Mouse (Mus musculus): ENCODE data around the gene Filip1l.

The Filip1l gene

DNA sequence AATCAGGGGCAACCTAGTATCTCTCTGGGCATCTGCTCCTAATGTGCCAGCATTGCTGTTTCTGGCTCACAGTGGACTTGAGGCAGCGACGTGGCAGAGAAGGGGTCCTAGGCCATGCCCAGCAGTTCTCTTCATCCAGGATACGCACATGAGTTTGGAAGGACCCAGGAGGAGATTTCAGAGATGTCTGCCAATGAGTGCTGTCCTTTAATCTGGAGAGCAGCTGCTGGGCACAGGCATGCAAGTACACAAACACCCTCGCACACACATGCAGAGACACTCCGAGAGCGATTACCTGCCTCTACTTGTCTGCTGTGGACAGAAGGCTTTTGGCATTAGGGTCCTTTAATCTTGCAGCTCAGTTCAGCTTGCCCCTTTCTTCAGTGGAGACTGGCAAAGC lies at the start of gene Filip1l:
Gene Filip1l (plus strand): TSS at position 343 of the 400 bp plus-strand sequence.
- no peak for DNase-seq (ENCODE audit: low read depth, low spot score)

DNA sequence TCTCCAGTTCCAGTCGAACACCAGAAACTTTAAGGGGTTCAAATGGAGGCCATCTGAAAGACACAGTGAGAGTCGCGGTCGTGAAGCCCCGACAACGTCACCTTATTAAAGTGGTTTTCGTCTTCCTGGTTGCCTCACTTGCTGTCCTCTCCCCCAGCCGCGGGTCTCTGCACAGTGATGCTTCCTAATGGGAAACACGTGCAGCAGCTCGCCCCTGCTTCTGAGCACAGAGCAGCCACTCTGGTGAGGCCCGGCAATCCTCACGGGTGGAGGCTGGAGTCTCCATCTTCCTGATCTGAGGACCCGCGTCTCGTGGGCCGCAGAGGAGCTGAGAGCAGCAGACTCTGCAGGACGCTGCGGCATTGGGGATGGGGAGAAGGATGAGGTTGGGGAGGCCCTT lies 49.2 kb upstream of the Filip1l start:
- DNase-seq (ENCODE audit: low read depth, low spot score) = no peak

DNA sequence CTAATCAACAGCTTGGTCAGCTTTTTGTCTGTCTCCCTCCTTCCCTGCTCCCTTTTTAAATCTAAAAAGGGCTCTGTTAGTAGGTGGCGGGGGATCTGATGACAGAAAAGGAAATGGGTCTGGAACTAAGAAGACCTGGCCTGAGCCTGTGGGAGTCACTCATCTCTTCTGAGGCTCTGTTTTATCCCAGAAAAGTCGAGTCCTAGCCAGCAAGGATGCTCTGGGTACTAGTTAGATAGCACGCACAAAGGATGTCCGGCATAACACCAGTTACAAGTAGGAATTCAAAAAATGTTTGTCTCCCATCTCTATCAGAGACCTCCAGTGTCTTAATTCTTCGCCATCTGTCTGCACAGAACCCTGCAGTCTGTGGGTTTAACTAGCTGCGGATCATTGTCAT lies 47.4 kb upstream of the Filip1l start:
- no peak for DNase-seq (ENCODE audit: low read depth, low spot score)

DNA sequence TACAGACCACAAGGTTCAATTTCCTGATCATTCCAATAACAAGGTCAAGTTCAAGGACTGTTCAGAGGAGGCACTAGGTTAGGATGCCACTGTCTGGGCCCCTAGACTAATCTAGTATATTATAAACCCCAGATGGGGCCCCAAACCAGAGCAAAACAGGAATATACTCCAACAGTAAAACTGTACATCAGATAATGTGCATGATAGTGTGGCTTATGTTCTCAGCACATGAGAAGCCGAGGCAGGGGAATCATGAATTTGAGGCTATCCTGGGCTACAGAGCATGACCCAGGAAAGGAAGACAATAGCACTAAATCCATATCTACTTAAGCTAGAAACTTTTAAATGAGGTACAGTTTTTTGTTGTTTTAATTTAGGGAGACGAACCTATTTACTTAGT lies 40.8 kb upstream of the Filip1l start:
- no peak for DNase-seq (ENCODE audit: low read depth, low spot score)

DNA sequence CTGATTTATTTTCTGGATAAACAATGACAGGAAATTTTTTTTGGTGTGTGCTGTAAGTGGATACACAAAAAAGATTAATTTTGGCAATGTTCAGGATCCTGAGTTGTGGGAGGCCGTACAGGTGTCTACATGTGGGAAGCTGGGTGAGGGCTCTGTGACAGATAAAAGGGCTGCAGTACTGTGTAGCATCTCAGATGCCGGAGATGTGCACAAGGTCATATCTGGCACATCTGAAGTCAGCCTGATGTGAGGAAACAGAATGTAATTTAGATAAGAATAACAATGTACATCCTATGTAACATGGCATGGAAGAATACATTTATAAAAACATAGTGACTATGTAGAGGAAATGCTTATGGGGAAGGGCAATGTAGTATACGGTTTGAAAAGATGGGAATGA lies 39.4 kb upstream of the Filip1l start:
- DNase-seq (ENCODE audit: low read depth, low spot score) = no peak

DNA sequence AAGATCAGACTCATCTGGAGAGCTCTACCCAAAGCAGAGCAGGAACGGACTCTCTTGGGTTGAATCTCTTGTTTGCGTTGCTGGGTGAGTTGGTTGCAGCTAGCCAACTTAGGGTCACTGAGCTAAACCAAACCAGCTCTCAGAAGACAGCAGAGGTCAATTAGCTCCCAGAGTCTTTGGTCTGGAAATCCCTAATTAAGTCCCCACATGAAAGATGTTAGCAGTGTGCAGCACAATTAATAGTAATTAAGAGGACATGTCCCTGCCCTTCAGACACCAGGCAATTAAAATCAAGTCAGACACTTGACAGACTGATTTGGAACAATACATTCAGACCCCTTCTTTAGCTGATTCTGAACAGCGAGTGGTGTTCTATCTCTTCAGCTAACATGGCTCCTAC lies 38.7 kb upstream of the Filip1l start:
- DNase-seq (ENCODE audit: low read depth, low spot score) = no peak

DNA sequence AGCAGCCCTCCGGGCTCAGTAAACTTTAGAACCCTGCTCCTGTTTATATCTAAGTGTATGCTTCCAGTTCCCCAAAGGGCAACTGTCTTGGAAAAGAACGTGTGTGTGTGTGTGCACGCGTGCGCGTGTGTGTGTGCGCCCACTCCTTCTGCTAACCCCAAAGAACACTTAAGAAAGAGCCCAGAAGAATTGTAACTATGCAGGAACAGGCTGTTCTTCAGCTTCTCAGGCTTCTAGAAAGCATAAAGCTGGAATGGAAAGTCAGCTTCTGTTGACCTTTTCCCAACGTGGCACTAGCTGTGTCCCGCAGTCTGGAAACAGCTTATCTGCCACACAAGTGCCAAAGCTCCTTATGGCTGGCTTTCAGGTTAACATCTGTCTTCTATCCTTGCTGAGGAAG lies 37.9 kb upstream of the Filip1l start:
- no peak for DNase-seq (ENCODE audit: low read depth, low spot score)

DNA sequence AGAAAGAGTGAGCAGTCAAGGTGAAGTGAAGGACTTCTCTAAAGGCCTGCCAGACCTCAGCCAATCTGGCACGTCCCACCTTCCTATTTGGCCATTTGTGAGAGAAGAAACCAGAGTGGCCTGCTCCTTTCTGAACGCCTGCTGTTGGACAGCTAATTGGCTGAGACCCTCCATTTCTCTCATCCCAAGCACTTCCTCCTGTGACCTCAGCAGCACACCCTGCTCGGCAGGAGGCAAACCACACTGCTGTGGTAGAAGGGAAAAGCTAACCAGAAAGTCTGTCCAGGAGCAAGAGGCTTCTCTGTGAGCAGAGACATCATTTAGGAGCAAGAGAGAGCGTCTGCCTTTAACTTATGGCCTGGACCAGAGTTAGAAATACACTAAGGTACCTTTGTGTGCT lies 35.8 kb upstream of the Filip1l start:
- no peak for DNase-seq (ENCODE audit: low read depth, low spot score)

DNA sequence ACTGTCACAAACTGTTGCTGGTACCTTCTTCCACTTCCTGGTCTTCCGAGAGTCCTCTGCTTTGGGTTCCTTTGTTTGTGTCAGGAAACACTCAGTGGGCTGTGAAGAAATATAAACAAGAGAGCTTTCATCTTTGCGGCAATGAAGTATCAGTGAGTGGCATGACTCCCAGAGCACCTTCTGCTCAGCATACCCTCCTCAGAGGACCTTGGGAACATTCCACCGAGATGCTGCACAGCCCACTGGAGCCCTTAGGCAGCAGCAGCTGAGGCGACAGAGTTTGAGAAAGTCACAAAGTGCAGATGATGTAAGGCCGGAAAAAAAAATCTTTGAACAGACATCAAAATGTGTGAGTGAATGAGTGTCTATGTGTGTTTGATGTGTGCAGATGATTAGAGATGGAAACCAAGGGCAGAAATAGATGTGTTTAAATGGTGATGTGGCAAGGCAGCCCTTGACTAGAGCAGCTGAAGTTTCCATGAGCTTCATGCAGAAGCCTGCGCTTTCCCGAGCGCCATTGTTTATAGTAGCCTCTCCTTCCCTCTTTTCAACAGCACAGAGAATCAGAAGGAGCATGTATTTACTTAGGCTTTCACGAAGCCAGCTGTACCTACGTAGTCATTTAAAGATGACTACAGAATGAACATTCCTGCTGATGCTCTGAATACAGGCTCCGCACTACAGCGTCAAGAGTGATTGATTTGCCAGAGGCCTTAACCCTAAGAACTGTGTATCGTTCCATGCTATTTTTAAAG lies 34.8 kb upstream of the Filip1l start:
- DNase-seq (ENCODE audit: low read depth, low spot score) = no peak

DNA sequence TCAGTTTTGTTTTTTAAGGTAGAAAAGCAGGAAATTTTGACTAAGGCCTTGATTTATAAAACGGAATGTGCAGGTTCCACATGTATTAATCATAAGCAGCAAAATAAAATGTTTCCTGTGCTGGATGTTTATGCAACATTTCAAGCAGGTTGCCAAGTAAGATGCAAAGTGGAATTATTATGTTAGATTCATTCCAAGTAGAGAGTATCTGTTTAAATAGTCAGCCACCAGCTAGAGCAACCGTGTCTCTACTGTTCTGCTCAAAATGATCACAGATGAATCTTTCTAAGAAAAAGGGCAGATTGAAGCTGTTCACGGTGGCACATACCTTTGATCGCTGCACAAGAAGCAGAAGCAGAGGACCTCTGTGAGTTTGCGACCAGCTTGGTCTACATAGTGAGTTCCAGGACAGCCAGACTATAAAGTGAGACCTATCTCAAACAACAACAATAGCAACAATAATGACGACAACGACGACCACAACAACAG lies 34.2 kb upstream of the Filip1l start:
- DNase-seq (ENCODE audit: low read depth, low spot score) = no peak

DNA sequence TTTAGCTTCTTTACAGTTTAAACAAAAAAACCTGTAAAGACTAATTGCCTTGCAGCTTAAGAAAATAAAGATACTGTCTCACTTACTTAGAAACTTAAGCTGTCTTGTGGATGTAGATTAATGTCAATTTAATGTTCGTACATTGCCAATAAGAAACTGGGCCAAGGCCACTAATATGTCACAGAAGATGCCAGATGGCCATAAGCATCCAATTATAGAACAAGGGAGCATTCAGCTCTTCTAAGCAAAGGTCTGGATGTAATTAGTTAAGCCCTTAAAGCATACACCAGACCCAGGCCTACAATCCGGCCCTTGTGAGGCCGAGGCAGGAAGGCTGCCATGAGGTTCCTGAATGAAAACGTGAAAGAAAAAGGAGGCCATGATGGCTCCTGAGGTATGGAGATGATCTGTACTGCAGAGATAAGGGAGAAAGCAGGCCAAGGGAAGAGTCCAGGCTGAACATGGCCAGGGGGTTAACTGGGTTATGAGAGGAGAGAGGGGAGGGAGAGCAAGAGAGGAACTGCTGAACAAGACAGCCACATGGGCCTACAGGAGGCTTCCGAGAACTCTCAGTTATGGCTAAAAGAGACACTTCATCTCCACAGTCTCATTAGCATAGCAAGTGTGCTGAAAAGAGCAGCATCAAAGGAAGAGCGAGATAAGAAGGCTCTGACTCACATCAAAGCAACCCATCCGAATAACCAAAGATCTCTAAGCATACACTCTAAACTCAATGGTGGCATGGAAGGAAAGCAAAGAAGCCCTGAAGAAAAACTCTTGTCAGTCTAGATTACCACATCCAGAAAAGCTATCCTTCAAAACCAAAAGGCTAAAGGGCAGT lies 33.4 kb upstream of the Filip1l start:
- no peak for DNase-seq (ENCODE audit: low read depth, low spot score)

DNA sequence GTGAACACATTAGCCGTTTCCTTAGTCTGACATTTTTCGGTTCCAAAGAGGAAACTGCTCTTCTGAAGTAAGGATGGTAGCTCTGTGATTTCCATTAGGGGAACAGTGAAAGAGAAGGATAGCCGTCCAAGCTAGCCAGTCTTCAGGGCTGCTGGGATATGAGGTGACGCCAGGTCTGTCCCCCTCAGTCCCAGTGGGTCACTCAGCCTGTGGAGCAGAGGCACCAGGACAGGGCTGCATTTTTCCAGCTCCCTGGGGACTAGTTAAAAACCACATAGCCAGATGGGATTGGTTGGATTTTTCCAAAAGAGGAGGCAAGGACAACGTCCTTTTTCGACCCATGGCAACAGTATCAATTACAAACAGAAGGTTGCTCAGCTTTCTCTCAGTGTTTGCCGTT lies 25.9 kb upstream of the Filip1l start:
- no peak for DNase-seq (ENCODE audit: low read depth, low spot score)

DNA sequence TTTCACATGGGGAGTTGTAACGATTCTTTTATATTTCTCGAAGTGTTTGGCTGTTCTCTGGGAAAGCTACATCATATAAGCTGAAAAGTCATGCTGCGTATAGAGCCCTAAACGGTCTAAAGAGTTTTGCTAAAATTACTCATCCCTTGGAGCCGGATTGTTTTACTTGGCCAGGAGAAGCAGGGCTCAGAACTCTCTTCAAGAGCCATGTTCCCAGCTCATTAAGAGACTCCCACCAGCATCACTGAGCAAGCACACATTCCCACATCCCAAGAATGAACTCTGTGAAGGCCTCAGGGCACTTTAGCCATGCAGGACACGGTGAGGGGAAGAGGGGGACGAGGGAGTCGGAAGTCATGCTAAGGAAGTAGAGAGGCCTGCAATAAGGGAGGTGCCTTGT lies 23.9 kb upstream of the Filip1l start:
- no peak for DNase-seq (ENCODE audit: low read depth, low spot score)

DNA sequence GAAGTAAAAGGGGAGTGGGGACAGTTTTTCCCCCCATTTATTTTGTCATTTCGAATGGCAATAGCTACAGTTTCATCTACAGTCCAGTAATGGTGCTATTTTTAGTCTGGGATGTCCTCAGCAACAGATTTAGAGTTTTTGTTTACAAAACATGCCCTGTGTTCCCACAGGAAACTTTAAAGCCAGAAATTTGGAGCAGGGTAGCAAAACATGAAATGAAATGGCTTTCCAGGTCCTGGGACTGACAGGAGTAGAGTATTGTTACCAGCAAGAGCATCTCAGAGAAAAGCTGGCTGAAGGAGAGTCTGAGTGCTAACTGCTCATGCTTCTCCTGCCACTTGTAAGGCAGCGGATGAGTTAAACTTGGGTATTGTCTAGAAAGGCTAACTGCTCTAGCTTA lies 22.8 kb upstream of the Filip1l start:
- DNase-seq (ENCODE audit: low read depth, low spot score) = no peak

DNA sequence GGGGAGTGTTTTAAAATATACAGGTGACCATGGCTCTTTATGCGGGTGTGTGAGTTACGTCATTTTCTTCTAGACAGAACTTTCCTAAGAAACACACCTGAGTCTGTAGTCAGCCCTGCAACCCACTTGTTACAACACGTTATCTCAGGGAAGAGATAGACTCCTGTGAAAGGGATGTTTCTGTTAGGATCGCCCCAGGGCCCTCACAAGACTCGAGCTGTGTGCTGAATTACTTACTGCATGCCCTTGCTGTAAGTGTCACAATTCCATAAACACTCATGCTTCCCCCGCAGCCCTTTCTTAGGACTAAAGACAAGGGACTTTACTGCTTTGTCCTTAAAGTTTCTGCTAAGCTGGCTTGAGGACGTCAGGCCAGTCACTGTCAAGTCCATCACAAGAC lies 20.6 kb upstream of the Filip1l start:
- DNase-seq (ENCODE audit: low read depth, low spot score) = no peak

DNA sequence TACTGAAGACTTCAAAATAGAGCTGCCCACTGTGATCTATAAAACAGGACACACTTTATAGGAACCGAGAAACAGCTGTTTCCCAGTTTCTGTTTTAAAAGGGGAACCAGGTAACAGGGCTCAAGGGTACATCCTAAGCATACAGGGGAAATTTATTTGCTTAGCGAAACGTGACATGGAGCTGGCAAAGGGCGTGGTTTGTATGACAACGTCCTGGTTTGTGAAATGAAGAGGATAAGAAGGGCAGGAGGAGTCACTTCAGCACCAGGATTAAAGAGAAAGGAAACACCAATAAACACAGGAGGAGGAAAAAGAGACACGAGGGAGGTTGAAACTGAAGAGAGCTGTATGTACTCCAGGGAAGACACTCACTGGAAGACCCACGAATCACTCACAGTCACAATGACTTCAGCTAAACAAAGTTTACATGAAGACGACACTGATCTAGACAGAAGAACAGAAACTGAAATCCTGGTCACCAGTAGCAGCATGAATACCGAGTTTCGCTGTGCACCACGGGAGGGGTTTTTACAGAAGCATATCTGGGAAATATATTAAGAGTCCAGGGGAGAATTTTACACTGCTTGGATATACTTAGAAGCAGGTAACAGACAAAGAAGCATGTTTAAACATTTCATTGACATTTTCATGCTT lies 16.0 kb upstream of the Filip1l start:
- no peak for DNase-seq (ENCODE audit: low read depth, low spot score)

DNA sequence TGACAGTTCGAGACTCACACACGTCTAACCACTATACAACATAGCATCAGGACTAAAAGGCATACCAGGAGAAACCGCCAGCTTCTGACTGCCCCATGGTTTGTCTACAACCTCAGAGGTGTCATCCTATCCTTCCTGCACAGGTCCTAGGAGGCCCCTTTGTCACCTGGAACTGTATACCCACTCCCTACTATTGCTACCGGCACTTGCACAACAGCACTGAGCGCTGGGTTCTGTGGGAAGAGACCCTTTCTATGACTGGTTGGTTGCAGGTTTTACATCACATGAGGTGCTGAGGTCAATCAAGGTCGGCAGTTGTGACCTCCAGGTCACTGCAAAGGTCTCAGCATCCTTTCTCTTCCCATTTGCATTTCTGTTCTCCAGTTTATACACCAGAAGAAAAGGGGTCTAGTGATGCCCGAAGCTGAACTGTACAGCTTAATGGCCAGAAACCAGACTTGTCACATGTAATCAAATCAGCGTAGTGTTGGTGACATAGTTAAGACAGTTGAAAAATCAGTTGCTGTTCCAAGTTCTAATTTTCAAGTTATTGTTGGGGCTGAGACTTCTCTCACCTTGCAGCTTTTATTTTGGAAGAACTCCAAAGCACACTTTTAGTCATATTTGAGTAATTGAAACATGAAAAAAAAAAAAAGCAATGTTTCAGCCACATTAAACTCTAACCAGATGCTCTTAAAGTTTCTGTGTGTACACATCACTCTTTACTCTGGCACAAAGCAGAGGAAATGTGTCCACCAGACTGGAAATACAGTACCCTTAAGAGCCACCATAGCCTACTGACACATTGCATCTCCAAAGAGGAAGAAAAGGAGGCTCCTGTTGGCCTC lies 12.9 kb upstream of the Filip1l start:
- DNase-seq (ENCODE audit: low read depth, low spot score) = no peak

DNA sequence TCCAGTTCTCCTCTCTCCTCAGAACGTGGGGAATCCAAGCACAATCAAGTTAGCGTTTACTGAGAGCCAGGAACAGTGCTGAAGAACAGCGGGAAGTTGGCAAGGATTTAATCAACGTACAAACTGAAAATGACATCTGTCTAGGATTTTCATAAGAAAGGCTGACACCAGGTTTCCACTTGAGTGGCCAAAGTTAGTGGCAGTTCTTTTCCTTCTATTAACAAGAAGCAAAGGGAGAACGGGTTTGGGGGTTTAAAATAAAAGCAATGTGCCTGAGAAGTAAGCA lies 12.3 kb upstream of the Filip1l start:
- no peak for DNase-seq (ENCODE audit: low read depth, low spot score)

DNA sequence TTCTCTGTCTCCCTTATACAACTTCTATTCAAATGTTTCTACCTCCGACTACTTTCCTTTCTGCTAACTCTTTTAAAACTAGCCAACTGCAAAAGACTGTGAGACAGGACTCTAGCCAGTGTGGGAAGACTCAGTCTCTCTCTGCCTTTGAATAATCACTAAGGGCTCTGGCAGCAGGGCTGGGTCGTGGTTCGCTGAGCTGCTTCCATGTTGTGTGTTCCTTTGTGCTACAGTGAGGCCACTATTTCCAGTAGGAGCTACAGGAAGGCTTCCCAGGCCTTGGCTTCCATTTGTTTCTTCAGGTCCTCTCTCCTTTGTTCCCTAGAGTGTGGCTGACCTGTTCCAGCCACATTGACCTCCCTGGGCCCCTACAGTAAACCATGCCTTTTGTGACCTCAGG lies 6.6 kb upstream of the Filip1l start:
- DNase-seq (ENCODE audit: low read depth, low spot score) = no peak

DNA sequence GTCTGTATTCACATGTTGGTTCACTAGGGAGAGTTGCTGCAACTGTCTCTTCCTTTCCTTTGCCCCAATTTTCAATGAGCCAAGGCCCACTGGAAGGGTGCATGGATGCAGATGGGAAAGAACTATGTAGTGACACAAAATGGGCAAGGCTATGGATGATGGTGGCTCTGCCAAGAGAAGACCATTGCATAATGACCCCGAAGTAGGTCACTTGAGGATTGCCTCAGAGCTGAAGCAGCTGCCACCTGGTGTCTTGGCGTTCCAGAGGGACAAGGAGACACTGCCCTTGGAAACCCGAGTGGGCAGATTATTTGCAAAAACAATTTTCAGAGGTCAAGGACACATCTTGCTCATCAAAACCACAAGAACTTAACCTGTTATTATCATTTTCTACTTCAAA lies 3.9 kb upstream of the Filip1l start:
- DNase-seq (ENCODE audit: low read depth, low spot score) = no peak

DNA sequence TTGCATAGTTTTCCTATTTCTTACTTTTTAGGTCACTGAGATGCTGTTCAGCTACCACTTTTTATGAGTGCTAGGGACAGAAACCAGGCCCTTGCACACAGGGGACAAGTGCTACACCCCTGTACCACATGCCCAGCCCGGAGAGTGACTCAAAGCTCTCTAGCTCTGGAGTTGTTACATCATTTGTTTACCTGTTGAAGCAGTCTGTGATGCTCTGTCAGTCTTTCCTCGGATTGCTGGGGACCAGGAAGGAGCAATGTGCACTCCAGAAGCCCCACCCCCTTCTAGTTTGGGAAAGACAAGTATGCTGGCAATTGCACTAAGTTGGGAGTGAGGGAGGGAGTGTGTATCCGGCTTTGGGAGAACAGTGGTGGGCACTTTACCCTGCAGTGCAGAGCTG lies 3.2 kb upstream of the Filip1l start:
- DNase-seq (ENCODE audit: low read depth, low spot score) = no peak

DNA sequence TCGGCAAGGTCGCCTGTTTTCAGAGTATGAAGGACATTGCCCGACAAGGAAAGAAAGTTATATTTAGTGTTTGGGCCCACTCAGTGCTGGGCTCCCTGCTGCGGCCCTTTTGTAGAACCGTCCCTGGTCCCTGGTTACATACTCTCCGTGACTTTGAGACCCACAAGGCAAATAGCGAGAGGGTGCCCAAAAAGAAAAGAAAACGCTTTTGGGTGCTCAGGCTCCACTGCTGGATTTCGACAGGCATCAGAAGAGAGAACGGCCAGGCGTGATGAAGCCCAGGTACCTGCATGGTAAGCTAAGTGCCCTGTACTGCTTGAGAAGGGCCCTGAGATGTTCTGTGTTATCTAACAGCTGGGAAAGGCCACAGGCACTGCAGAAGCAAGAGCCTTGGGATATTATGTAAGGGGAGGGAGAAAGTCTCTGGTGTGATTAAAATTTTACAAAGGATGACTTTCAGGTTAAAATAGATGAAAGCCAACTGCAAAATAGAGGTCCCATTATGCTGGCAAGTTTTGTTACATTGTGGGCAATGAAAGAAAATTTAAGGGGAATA lies 351 bp downstream of the Filip1l start:
- no peak for DNase-seq (ENCODE audit: low read depth, low spot score)
